Mouse (Mus musculus) thymus, postnatal 25 days (tissue): Measurements from ENCODE around the gene Abat.

Experiments used
- DNase-seq: peaks from one replicate; pipeline ENCODE4 v3.0.0; 2022

The Abat gene

GRCm38 (mm10) chr16:8513236-8513906, at the start of gene Abat:
TSS of gene Abat (plus strand) at chr16:8513429.
- DNase-seq, result peak; percentile 80

- no peak for DNase-seq
These were observed 43.1 kb upstream of the Abat start for GRCm38 (mm10) chr16:8470132-8470531.

- DNase-seq, result peak; percentile 91
These were observed 42.4 kb upstream of the Abat start, which contains the start of gene Mettl22 for GRCm38 (mm10) chr16:8470603-8471481. TSS of gene Mettl22 (plus strand) at chr16:8470788.

- no peak for DNase-seq
These were observed 25.7 kb upstream of the Abat start for GRCm38 (mm10) chr16:8487396-8488005.

GRCm38 (mm10) chr16:8489340-8489739, 23.9 kb upstream of the Abat start:
- no peak for DNase-seq

- no peak for DNase-seq
These were observed 21.3 kb upstream of the Abat start for GRCm38 (mm10) chr16:8491743-8492490.

- DNase-seq, result peak; percentile 57
These were observed 19.0 kb upstream of the Abat start for GRCm38 (mm10) chr16:8494268-8494667.

GRCm38 (mm10) chr16:8496967-8497366, 16.3 kb upstream of the Abat start:
- no peak for DNase-seq

GRCm38 (mm10) chr16:8504271-8504670, 9.0 kb upstream of the Abat start:
- no peak for DNase-seq

GRCm38 (mm10) chr16:8509894-8510293, 3.3 kb upstream of the Abat start:
- DNase-seq, result no peak

- no peak for DNase-seq
These were observed 399 bp upstream of the Abat start for GRCm38 (mm10) chr16:8512830-8513229.

GRCm38 (mm10) chr16:8514180-8514579, 951 bp downstream of the Abat start:
- no peak for DNase-seq

GRCm38 (mm10) chr16:8520525-8520924, 7.3 kb downstream of the Abat start:
- DNase-seq, result no peak

- DNase-seq, result no peak
These were observed 8.1 kb downstream of the Abat start for GRCm38 (mm10) chr16:8521322-8521721.

- DNase-seq, result no peak
These were observed 10.4 kb downstream of the Abat start for GRCm38 (mm10) chr16:8523480-8524144.

- no peak for DNase-seq
These were observed 11.1 kb downstream of the Abat start for GRCm38 (mm10) chr16:8524163-8524847.

- no peak for DNase-seq
These were observed 12.1 kb downstream of the Abat start for GRCm38 (mm10) chr16:8525293-8525692.

- DNase-seq, result no peak
These were observed 12.6 kb downstream of the Abat start for GRCm38 (mm10) chr16:8525877-8526276.

GRCm38 (mm10) chr16:8529389-8529788, 16.2 kb downstream of the Abat start:
- DNase-seq, result no peak

GRCm38 (mm10) chr16:8530018-8530417, 16.8 kb downstream of the Abat start:
- peak; percentile 22 for DNase-seq

GRCm38 (mm10) chr16:8532461-8532860, 19.2 kb downstream of the Abat start:
- DNase-seq, result no peak

- no peak for DNase-seq
These were observed 19.7 kb downstream of the Abat start for GRCm38 (mm10) chr16:8532894-8533293.
